Mouse (Mus musculus): ENCODE measurements at regions not wholly inside any gene's neighbourhood (a gene's known extent, or its start where the extent isn't known, plus 50 kb on each side); places are given as distances from the start of the nearest gene placed in this dataset.

GRCm38 (mm10) chr19:56019143-56019542 is 267.8 kb upstream of the Habp2 start:
- no peaks in the 10 kb centered on the region for H3K36me3 ChIP-seq (ENCODE audit: control insufficient read depth, insufficient read depth, low read length)
- H3K4me3 ChIP-seq (ENCODE audit: control insufficient read depth, insufficient read depth, low read length) = no peak overlapping the region
- H3K27me3 ChIP-seq (ENCODE audit: control insufficient read depth, insufficient read depth, low read length) = no peaks in the 10 kb centered on the region
- no peak overlapping the region for H3K27ac ChIP-seq (ENCODE audit: control insufficient read depth, insufficient read depth, low read length)
- TF ChIP-seq CTCF (IDR thresholded peaks at IDR 0.05; ENCODE audit: borderline replicate concordance, control insufficient read depth, extremely low read depth, insufficient read depth, low read length, poor library complexity) (no peak), POLR2A (IDR thresholded peaks at IDR 0.05; ENCODE audit: control insufficient read depth, extremely low read depth, insufficient read depth, low read length, poor library complexity) (no peak)
- DNase-seq = no peak
- H3K4me1 ChIP-seq (replicated peaks; ENCODE audit: control insufficient read depth, insufficient read depth, low read length) = no peaks in the 10 kb centered on the region
- 95% methylated on average over 7 of the region's 7 CpGs for WGBS

GRCm38 (mm10) chr19:56022348-56022747 is 264.6 kb upstream of the Habp2 start:
- no peak overlapping the region for H3K27ac ChIP-seq (ENCODE audit: control insufficient read depth, insufficient read depth, low read length)
- DNase-seq = no peak
- H3K4me3 ChIP-seq (ENCODE audit: control insufficient read depth, insufficient read depth, low read length) = no peak overlapping the region
- H3K36me3 ChIP-seq (ENCODE audit: control insufficient read depth, insufficient read depth, low read length) = no peaks in the 10 kb centered on the region
- WGBS = 57% methylated on average over 6 of the region's 6 CpGs
- no peaks in the 10 kb centered on the region for H3K4me1 ChIP-seq (replicated peaks; ENCODE audit: control insufficient read depth, insufficient read depth, low read length)
- H3K27me3 ChIP-seq (ENCODE audit: control insufficient read depth, insufficient read depth, low read length) = no peaks in the 10 kb centered on the region
- TF ChIP-seq POLR2A (IDR thresholded peaks at IDR 0.05; ENCODE audit: control insufficient read depth, extremely low read depth, insufficient read depth, low read length, poor library complexity) (no peak), CTCF (IDR thresholded peaks at IDR 0.05; ENCODE audit: borderline replicate concordance, control insufficient read depth, extremely low read depth, insufficient read depth, low read length, poor library complexity) (no peak)

GRCm38 (mm10) chr19:56024599-56024998 is 262.3 kb upstream of the Habp2 start:
- no peaks in the 10 kb centered on the region for H3K36me3 ChIP-seq (ENCODE audit: control insufficient read depth, insufficient read depth, low read length)
- WGBS = 97% methylated on average over 4 of the region's 4 CpGs

GRCm38 (mm10) chr19:56029428-56030281 is 257.3 kb upstream of the Habp2 start:
- 76% methylated on average over 21 of the region's 21 CpGs for WGBS

More at GRCm38 (mm10) chr19:56024599-56024998, 262.3 kb upstream of the Habp2 start:
- TF ChIP-seq CTCF (IDR thresholded peaks at IDR 0.05; ENCODE audit: borderline replicate concordance, control insufficient read depth, extremely low read depth, insufficient read depth, low read length, poor library complexity) = no peak
- no peak for TF ChIP-seq POLR2A (IDR thresholded peaks at IDR 0.05; ENCODE audit: control insufficient read depth, extremely low read depth, insufficient read depth, low read length, poor library complexity)
- Histone ChIP-seq H3K4me1 (replicated peaks; ENCODE audit: control insufficient read depth, insufficient read depth, low read length) (no peaks in the 10 kb centered on the region), H3K27me3 (ENCODE audit: control insufficient read depth, insufficient read depth, low read length) (no peaks in the 10 kb centered on the region), H3K4me3 (ENCODE audit: control insufficient read depth, insufficient read depth, low read length) (no peak overlapping the region), H3K27ac (ENCODE audit: control insufficient read depth, insufficient read depth, low read length) (no peak overlapping the region)
- DNase-seq = no peak

GRCm38 (mm10) chr19:56030401-56030925 is 256.5 kb upstream of the Habp2 start:
- no peaks in the 10 kb centered on the region for H3K36me3 ChIP-seq (ENCODE audit: control insufficient read depth, insufficient read depth, low read length)
- H3K27ac ChIP-seq (ENCODE audit: control insufficient read depth, insufficient read depth, low read length) = no peak overlapping the region
- 86% methylated on average over 4 of the region's 4 CpGs for WGBS
- no peak for DNase-seq
- no peak overlapping the region for H3K4me3 ChIP-seq (ENCODE audit: control insufficient read depth, insufficient read depth, low read length)
- no peaks in the 10 kb centered on the region for H3K27me3 ChIP-seq (ENCODE audit: control insufficient read depth, insufficient read depth, low read length)
- H3K4me1 ChIP-seq (replicated peaks; ENCODE audit: control insufficient read depth, insufficient read depth, low read length) = no peaks in the 10 kb centered on the region
- TF ChIP-seq CTCF (IDR thresholded peaks at IDR 0.05; ENCODE audit: borderline replicate concordance, control insufficient read depth, extremely low read depth, insufficient read depth, low read length, poor library complexity) (no peak), POLR2A (IDR thresholded peaks at IDR 0.05; ENCODE audit: control insufficient read depth, extremely low read depth, insufficient read depth, low read length, poor library complexity) (no peak)

More at GRCm38 (mm10) chr19:56029428-56030281, 257.3 kb upstream of the Habp2 start:
- Histone ChIP-seq H3K27ac (ENCODE audit: control insufficient read depth, insufficient read depth, low read length) (no peak overlapping the region), H3K4me3 (ENCODE audit: control insufficient read depth, insufficient read depth, low read length) (no peak overlapping the region), H3K27me3 (ENCODE audit: control insufficient read depth, insufficient read depth, low read length) (no peaks in the 10 kb centered on the region), H3K36me3 (ENCODE audit: control insufficient read depth, insufficient read depth, low read length) (no peaks in the 10 kb centered on the region), H3K4me1 (replicated peaks; ENCODE audit: control insufficient read depth, insufficient read depth, low read length) (no peaks in the 10 kb centered on the region)
- no peak for DNase-seq
- TF ChIP-seq POLR2A (IDR thresholded peaks at IDR 0.05; ENCODE audit: control insufficient read depth, extremely low read depth, insufficient read depth, low read length, poor library complexity) (no peak), CTCF (IDR thresholded peaks at IDR 0.05; ENCODE audit: borderline replicate concordance, control insufficient read depth, extremely low read depth, insufficient read depth, low read length, poor library complexity) (no peak)

- Histone ChIP-seq H3K27me3 (ENCODE audit: control insufficient read depth, insufficient read depth, low read length) (no peaks in the 10 kb centered on the region), H3K36me3 (ENCODE audit: control insufficient read depth, insufficient read depth, low read length) (no peaks in the 10 kb centered on the region), H3K4me3 (ENCODE audit: control insufficient read depth, insufficient read depth, low read length) (no peak overlapping the region), H3K27ac (ENCODE audit: control insufficient read depth, insufficient read depth, low read length) (no peak overlapping the region), H3K4me1 (replicated peaks; ENCODE audit: control insufficient read depth, insufficient read depth, low read length) (no peaks in the 10 kb centered on the region)
- WGBS = 18% methylated on average over 4 of the region's 4 CpGs
- no peak for TF ChIP-seq POLR2A (IDR thresholded peaks at IDR 0.05; ENCODE audit: control insufficient read depth, extremely low read depth, insufficient read depth, low read length, poor library complexity)
- no peak for TF ChIP-seq CTCF (IDR thresholded peaks at IDR 0.05; ENCODE audit: borderline replicate concordance, control insufficient read depth, extremely low read depth, insufficient read depth, low read length, poor library complexity)
- DNase-seq = no peak
Measured at GRCm38 (mm10) chr19:56034552-56034951, 252.4 kb upstream of the Habp2 start.
